Mouse (Mus musculus): Measurements from ENCODE around the gene Aspg.

The Aspg gene

GRCm38 (mm10) chr12:112106541-112106971 lies at the start of gene Aspg:
Gene Aspg (plus strand): TSS chr12:112106679.
- no peak for DNase-seq (ENCODE audit: low read depth, low spot score)
- Histone ChIP-seq H3K27me3 (ENCODE audit: control insufficient read depth, insufficient read depth, low read length, poor library complexity, severe bottlenecking) (no peaks in the 10 kb centered on the region), H3K36me3 (ENCODE audit: control insufficient read depth, insufficient read depth, low read length, poor library complexity, severe bottlenecking) (no peaks in the 10 kb centered on the region)

GRCm38 (mm10) chr12:112077651-112078050 lies 28.8 kb upstream of the Aspg start:
- Histone ChIP-seq H3K36me3 (ENCODE audit: control insufficient read depth, insufficient read depth, low read length, poor library complexity, severe bottlenecking) (no peaks in the 10 kb centered on the region), H3K27me3 (ENCODE audit: control insufficient read depth, insufficient read depth, low read length, poor library complexity, severe bottlenecking) (no peaks in the 10 kb centered on the region)
- peak; percentile 57 for DNase-seq (ENCODE audit: low read depth, low spot score)

- DNase-seq (ENCODE audit: low read depth, low spot score) = no peak
- Histone ChIP-seq H3K36me3 (ENCODE audit: control insufficient read depth, insufficient read depth, low read length, poor library complexity, severe bottlenecking) (no peaks in the 10 kb centered on the region), H3K27me3 (ENCODE audit: control insufficient read depth, insufficient read depth, low read length, poor library complexity, severe bottlenecking) (no peaks in the 10 kb centered on the region)
Measured at GRCm38 (mm10) chr12:112079911-112080310, 26.6 kb upstream of the Aspg start.

GRCm38 (mm10) chr12:112080911-112081310 lies 25.6 kb upstream of the Aspg start:
- H3K27me3 ChIP-seq (ENCODE audit: control insufficient read depth, insufficient read depth, low read length, poor library complexity, severe bottlenecking) = no peaks in the 10 kb centered on the region
- H3K36me3 ChIP-seq (ENCODE audit: control insufficient read depth, insufficient read depth, low read length, poor library complexity, severe bottlenecking) = no peaks in the 10 kb centered on the region
- no peak for DNase-seq (ENCODE audit: low read depth, low spot score)

GRCm38 (mm10) chr12:112082241-112082640 lies 24.2 kb upstream of the Aspg start:
- no peaks in the 10 kb centered on the region for H3K27me3 ChIP-seq (ENCODE audit: control insufficient read depth, insufficient read depth, low read length, poor library complexity, severe bottlenecking)
- DNase-seq (ENCODE audit: low read depth, low spot score) = no peak
- H3K36me3 ChIP-seq (ENCODE audit: control insufficient read depth, insufficient read depth, low read length, poor library complexity, severe bottlenecking) = no peaks in the 10 kb centered on the region

- no peak for DNase-seq (ENCODE audit: low read depth, low spot score)
- Histone ChIP-seq H3K27me3 (ENCODE audit: control insufficient read depth, insufficient read depth, low read length, poor library complexity, severe bottlenecking) (no peaks in the 10 kb centered on the region), H3K36me3 (ENCODE audit: control insufficient read depth, insufficient read depth, low read length, poor library complexity, severe bottlenecking) (no peaks in the 10 kb centered on the region)
Measured at GRCm38 (mm10) chr12:112086250-112086649, 20.2 kb upstream of the Aspg start.

- no peak for DNase-seq (ENCODE audit: low read depth, low spot score)
- Histone ChIP-seq H3K36me3 (ENCODE audit: control insufficient read depth, insufficient read depth, low read length, poor library complexity, severe bottlenecking) (no peaks in the 10 kb centered on the region), H3K27me3 (ENCODE audit: control insufficient read depth, insufficient read depth, low read length, poor library complexity, severe bottlenecking) (no peaks in the 10 kb centered on the region)
Measured at GRCm38 (mm10) chr12:112086726-112087125, 19.8 kb upstream of the Aspg start.

GRCm38 (mm10) chr12:112088609-112089324 lies 17.7 kb upstream of the Aspg start:
- DNase-seq (ENCODE audit: low read depth, low spot score) = no peak
- no peaks in the 10 kb centered on the region for H3K36me3 ChIP-seq (ENCODE audit: control insufficient read depth, insufficient read depth, low read length, poor library complexity, severe bottlenecking)
- H3K27me3 ChIP-seq (ENCODE audit: control insufficient read depth, insufficient read depth, low read length, poor library complexity, severe bottlenecking) = no peaks in the 10 kb centered on the region

- no peaks in the 10 kb centered on the region for H3K27me3 ChIP-seq (ENCODE audit: control insufficient read depth, insufficient read depth, low read length, poor library complexity, severe bottlenecking)
- no peaks in the 10 kb centered on the region for H3K36me3 ChIP-seq (ENCODE audit: control insufficient read depth, insufficient read depth, low read length, poor library complexity, severe bottlenecking)
- DNase-seq (ENCODE audit: low read depth, low spot score) = peak; percentile 59
Measured at GRCm38 (mm10) chr12:112091054-112091453, 15.4 kb upstream of the Aspg start.

- Histone ChIP-seq H3K27me3 (ENCODE audit: control insufficient read depth, insufficient read depth, low read length, poor library complexity, severe bottlenecking) (no peaks in the 10 kb centered on the region), H3K36me3 (ENCODE audit: control insufficient read depth, insufficient read depth, low read length, poor library complexity, severe bottlenecking) (no peaks in the 10 kb centered on the region)
- no peak for DNase-seq (ENCODE audit: low read depth, low spot score)
Measured at GRCm38 (mm10) chr12:112094261-112094880, 12.1 kb upstream of the Aspg start.

- H3K27me3 ChIP-seq (ENCODE audit: control insufficient read depth, insufficient read depth, low read length, poor library complexity, severe bottlenecking) = no peaks in the 10 kb centered on the region
- no peaks in the 10 kb centered on the region for H3K36me3 ChIP-seq (ENCODE audit: control insufficient read depth, insufficient read depth, low read length, poor library complexity, severe bottlenecking)
- DNase-seq (ENCODE audit: low read depth, low spot score) = no peak
Measured at GRCm38 (mm10) chr12:112096051-112096732, 10.3 kb upstream of the Aspg start.

GRCm38 (mm10) chr12:112096733-112097117 lies 9.8 kb upstream of the Aspg start:
- DNase-seq (ENCODE audit: low read depth, low spot score) = no peak
- H3K36me3 ChIP-seq (ENCODE audit: control insufficient read depth, insufficient read depth, low read length, poor library complexity, severe bottlenecking) = no peaks in the 10 kb centered on the region

GRCm38 (mm10) chr12:112100106-112100505 lies 6.4 kb upstream of the Aspg start:
- DNase-seq (ENCODE audit: low read depth, low spot score) = no peak
- no peaks in the 10 kb centered on the region for H3K27me3 ChIP-seq (ENCODE audit: control insufficient read depth, insufficient read depth, low read length, poor library complexity, severe bottlenecking)
- H3K36me3 ChIP-seq (ENCODE audit: control insufficient read depth, insufficient read depth, low read length, poor library complexity, severe bottlenecking) = no peaks in the 10 kb centered on the region

More at GRCm38 (mm10) chr12:112096733-112097117, 9.8 kb upstream of the Aspg start:
- no peaks in the 10 kb centered on the region for H3K27me3 ChIP-seq (ENCODE audit: control insufficient read depth, insufficient read depth, low read length, poor library complexity, severe bottlenecking)

- Histone ChIP-seq H3K36me3 (ENCODE audit: control insufficient read depth, insufficient read depth, low read length, poor library complexity, severe bottlenecking) (no peaks in the 10 kb centered on the region), H3K27me3 (ENCODE audit: control insufficient read depth, insufficient read depth, low read length, poor library complexity, severe bottlenecking) (no peaks in the 10 kb centered on the region)
- no peak for DNase-seq (ENCODE audit: low read depth, low spot score)
Measured at GRCm38 (mm10) chr12:112101045-112101444, 5.4 kb upstream of the Aspg start.

- no peaks in the 10 kb centered on the region for H3K27me3 ChIP-seq (ENCODE audit: control insufficient read depth, insufficient read depth, low read length, poor library complexity, severe bottlenecking)
- no peaks in the 10 kb centered on the region for H3K36me3 ChIP-seq (ENCODE audit: control insufficient read depth, insufficient read depth, low read length, poor library complexity, severe bottlenecking)
- DNase-seq (ENCODE audit: low read depth, low spot score) = no peak
Measured at GRCm38 (mm10) chr12:112103179-112103578, 3.3 kb upstream of the Aspg start.
